Mouse (Mus musculus): ENCODE measurements at regions not wholly inside any gene's neighbourhood (a gene's known extent, or its start where the extent isn't known, plus 50 kb on each side); places are given as distances from the start of the nearest gene placed in this dataset.
A peak's percentile ranks its signal among the peaks of the same experiment; 100 is the strongest.

DNA sequence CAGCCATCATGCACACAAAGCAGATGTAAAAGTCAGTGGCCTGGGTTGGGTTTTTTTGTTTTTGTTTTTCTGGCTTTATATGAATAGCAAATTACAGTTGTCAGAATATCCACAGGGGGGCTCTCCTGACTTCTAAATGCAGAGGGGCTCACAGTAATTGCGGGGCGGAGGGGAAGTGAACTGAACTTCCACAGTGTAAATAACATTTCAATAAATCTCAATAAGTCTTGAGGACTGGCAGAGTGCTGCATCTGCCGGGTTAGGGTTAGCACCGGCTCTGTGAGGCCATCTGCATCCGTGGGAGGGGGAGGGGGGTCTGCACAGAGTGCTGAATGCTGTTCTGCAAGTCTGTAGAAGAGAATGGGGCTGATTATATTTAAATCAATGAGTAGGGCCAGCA lies 50.3 kb upstream of the Arl4c start:
- H3K27ac ChIP-seq (replicated peaks; ENCODE audit: low read depth, low read length): no peak overlapping the region
- H3K4me1 ChIP-seq (ENCODE audit: control insufficient read depth, insufficient read depth, insufficient read length, low read length): 0 out of 2 replicates have a peak, but pooled peaks cover 3% of the 10 kb centered on the region
- H3K4me3 ChIP-seq (ENCODE audit: insufficient read depth, low read depth, low read length): no peak overlapping the region

DNA sequence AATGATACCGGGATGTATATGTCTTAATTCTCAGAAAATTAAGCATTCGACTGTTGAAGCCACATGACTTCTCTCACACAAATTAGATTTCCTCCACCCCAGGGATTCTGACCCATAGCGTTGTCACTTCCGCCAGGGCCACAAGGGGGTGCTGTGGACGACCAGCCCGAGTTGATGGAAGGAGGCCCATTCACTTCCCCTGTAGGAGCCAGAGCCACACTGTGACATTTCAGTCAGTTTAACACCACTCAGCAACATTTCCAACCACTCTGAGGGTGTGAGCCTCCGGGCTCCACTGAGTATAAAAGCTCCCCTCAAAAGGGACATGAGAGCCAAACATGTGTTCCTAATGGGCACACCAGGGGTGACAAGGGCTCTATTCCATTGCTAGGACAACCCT lies 54.6 kb upstream of the Arl4c start:
- Histone ChIP-seq H3K4me1 (ENCODE audit: control insufficient read depth, insufficient read depth, insufficient read length, low read length) (0 out of 2 replicates have a peak, but pooled peaks cover 3% of the 10 kb centered on the region), H3K27ac (replicated peaks; ENCODE audit: low read depth, low read length) (0 out of 2 replicates have a peak overlapping the region, but pooled peaks have one; percentile 13), H3K4me3 (ENCODE audit: insufficient read depth, low read depth, low read length) (no peak overlapping the region)

DNA sequence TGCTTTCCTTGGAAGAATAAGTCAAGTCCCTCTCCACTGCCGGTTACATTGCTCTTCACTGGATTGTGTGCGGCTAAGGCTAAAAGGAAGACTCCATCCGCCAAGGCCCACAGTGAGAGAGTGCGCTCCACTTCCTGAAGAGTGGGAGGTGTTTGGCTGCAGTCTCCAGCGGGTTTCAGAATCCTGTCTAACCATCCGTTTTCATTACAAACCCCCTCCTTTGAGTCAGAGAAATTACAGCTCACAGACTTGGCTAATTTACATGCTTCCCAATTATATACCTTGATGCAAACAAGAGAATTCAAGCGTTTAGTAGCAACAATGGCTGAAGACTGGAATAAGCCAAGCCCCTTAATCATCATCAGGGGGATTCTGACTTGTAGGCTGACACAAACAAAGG lies 55.1 kb upstream of the Arl4c start:
- H3K4me1 ChIP-seq (ENCODE audit: control insufficient read depth, insufficient read depth, insufficient read length, low read length): 0 out of 2 replicates have a peak, but pooled peaks cover 3% of the 10 kb centered on the region
- 0 out of 2 replicates have a peak overlapping the region, but pooled peaks have one; percentile 13 for H3K27ac ChIP-seq (replicated peaks; ENCODE audit: low read depth, low read length)
- no peak overlapping the region for H3K4me3 ChIP-seq (ENCODE audit: insufficient read depth, low read depth, low read length)

DNA sequence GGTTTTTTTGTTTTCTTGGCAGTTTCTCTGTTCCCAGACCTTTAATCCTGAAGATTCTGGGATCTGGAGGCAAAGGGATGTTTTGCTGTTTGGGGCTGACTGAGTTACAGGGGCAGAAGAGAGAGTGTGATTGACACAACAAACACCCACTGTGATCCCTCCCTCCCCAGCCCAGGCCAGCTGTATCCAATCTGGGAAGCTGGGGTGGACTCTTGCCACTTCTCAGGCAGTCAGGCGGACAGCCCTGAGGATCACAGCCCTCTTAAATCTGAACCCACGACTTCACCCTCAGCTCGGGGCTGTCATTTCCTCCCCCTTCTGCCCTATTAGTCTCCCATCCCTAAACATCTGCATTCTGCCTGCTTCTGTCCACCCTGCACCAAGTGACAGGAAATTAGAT lies 55.7 kb upstream of the Arl4c start:
- Histone ChIP-seq H3K4me1 (ENCODE audit: control insufficient read depth, insufficient read depth, insufficient read length, low read length) (0 out of 2 replicates have a peak, but pooled peaks cover 3% of the 10 kb centered on the region), H3K4me3 (ENCODE audit: insufficient read depth, low read depth, low read length) (no peak overlapping the region), H3K27ac (replicated peaks; ENCODE audit: low read depth, low read length) (no peak overlapping the region)

DNA sequence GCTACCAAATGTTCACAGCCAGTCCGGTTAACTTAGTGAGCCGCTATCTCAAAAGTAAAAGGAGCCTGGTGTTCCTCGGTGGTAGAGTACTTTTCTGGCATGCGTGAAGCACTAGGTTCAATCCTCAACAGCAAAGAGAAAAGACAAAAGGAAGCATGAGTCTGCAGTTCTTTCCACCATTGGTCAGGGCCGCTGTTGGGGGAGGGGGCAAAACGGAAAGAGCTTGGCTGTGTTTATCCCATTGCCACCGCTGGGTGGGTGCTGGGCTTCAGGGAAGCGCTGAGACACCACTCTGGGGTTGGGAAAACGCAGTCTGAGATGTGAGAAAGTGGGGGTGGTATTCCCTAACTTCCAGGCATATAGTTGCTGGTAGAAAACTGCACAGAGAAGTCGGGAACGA lies 58.6 kb upstream of the Arl4c start:
- Histone ChIP-seq H3K4me3 (ENCODE audit: insufficient read depth, low read depth, low read length) (no peak overlapping the region), H3K4me1 (ENCODE audit: control insufficient read depth, insufficient read depth, insufficient read length, low read length) (0 out of 2 replicates have a peak, but pooled peaks cover 3% of the 10 kb centered on the region), H3K27ac (replicated peaks; ENCODE audit: low read depth, low read length) (no peak overlapping the region)

DNA sequence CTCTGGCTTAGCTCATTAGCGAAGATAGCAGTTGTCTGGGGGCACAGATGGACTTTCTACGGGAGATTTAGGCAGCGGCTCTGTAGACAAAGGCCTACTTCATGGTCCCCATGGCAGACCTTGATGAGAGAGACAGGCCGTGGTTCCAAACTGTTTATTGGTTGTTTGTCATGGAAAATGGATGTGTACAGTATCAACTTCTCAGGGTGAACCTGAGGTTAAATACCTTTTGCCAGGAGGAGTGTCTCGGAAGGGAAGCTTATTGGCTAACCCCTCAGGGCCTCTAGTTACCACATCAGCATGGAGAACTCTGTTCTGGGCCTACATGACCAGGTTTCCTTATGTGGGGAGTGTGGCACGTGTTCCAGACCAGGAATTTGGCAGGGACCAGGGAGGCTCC lies 59.1 kb upstream of the Arl4c start:
- Histone ChIP-seq H3K4me1 (ENCODE audit: control insufficient read depth, insufficient read depth, insufficient read length, low read length) (0 out of 2 replicates have a peak, but pooled peaks cover 3% of the 10 kb centered on the region), H3K4me3 (ENCODE audit: insufficient read depth, low read depth, low read length) (no peak overlapping the region), H3K27ac (replicated peaks; ENCODE audit: low read depth, low read length) (no peak overlapping the region)

DNA sequence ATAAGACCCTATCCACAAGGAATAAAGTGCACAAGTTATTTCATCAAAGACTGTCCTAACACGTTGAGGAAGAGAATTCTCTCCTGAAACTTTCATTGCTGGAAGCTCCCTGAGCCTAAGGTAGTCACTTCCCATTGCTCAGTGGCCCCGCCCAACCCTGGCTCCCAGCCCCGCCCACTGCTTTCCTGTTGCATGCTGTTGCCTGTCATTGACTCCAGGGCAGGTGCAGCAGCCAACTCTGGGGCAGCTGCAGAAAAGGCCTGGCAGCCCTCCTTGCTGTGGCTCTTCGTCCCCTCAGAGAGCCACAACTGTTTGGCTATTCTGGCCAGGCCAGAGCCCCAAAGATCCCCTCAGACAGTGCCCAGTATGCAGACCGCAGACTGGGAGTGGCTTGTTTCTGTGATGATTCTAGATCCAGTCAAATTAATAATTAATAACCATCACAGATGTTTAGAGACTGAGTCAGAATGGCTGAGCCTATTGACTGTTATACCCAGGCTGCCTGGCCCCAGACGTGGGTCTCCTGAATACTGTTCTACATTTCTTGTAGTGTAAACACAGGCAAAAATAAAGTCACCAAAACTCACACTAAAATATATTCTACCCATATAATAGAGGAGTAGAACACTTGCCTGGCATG lies 61.8 kb upstream of the Arl4c start:
- Histone ChIP-seq H3K27ac (replicated peaks; ENCODE audit: low read depth, low read length) (no peak overlapping the region), H3K4me1 (ENCODE audit: control insufficient read depth, insufficient read depth, insufficient read length, low read length) (no peaks in the 10 kb centered on the region), H3K4me3 (ENCODE audit: insufficient read depth, low read depth, low read length) (no peak overlapping the region)

DNA sequence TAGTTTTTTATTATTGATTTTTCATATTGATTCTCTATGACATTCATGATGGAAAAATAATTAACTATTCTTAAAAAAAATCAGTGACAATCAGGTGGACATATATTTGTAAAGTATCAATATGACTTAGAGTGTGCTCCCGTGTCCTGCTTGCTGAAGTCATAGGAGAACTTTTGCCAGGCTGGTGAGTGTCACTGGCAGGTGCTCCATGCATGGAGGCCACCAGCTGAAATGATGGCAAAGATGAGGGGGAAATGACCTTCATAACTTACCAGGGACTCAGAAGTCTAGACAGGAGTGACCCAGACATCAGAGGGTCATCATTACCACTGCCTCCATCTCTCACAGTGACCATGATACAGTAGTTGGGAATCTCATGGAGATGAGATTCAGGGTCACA lies 62.5 kb upstream of the Arl4c start:
- no peak overlapping the region for H3K4me3 ChIP-seq (ENCODE audit: insufficient read depth, low read depth, low read length)
- H3K4me1 ChIP-seq (ENCODE audit: control insufficient read depth, insufficient read depth, insufficient read length, low read length): no peaks in the 10 kb centered on the region
- no peak overlapping the region for H3K27ac ChIP-seq (replicated peaks; ENCODE audit: low read depth, low read length)

DNA sequence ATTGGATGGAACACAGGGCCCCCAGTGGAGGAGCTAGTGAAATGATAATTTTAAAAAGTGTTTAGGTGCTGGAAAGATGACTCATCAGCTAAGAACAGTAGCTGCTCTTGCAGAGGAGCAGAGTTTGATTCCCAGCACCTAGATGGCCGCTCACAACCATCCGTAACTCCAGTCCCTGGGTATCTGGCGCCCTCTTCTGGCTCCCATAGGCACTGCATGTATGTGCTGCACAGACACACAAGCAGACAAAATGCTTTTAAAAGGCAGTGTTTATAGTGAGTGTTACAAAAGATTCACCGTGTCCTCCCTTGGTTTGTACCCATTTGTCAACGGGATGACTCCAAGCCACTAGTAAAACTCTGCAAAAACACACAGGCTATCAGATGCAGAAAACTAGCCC lies 75.0 kb upstream of the Arl4c start:
- no peak overlapping the region for H3K27ac ChIP-seq (replicated peaks; ENCODE audit: low read depth, low read length)
- H3K4me3 ChIP-seq (ENCODE audit: insufficient read depth, low read depth, low read length): no peak overlapping the region

DNA sequence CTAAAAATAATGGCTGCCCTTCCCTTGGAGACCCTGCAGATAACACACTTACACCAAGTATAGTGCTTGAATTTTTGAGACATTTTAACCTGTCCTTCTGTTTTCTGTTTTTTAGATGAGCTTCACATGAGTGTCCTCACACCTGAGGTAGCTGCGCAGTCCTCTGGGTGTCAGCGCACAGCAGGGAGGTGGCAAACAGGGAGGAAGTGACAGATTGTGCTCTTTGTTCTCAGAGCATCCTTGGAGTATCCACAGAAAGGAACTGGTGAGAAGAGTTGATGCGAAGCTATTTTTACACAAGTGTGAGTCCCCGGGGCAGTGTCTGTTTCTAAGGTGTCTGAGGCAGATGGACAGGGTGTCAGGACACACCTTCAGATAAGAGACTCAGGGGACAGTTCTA lies 78.2 kb upstream of the Arl4c start:
- H3K4me3 ChIP-seq (ENCODE audit: insufficient read depth, low read depth, low read length): no peak overlapping the region

More for the DNA sequence above, 75.0 kb upstream of the Arl4c start:
- H3K4me1 ChIP-seq (ENCODE audit: control insufficient read depth, insufficient read depth, insufficient read length, low read length): no peaks in the 10 kb centered on the region

DNA sequence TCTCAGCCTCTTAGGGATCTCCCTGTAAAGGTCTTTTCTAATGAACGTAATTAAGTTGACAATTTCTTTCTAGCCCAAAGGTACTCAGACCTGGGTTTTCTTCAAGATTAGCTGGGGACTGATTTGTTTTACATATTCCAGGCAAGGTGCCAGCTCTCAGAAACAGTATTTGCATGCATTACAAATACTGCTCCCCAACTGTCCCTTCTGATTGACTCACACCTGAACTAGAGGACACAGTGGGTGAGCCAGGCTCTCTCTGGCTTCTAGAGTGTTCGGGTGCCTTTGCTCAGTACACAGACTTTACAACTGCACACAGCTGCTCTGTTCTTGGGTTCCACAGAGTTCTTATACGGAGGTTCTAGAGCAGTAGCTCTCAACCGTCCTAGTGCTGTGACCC lies 81.1 kb upstream of the Arl4c start:
- Histone ChIP-seq H3K27ac (replicated peaks; ENCODE audit: low read depth, low read length) (no peak overlapping the region), H3K4me1 (ENCODE audit: control insufficient read depth, insufficient read depth, insufficient read length, low read length) (no peaks in the 10 kb centered on the region), H3K4me3 (ENCODE audit: insufficient read depth, low read depth, low read length) (no peak overlapping the region)

More for the DNA sequence above, 78.2 kb upstream of the Arl4c start:
- no peaks in the 10 kb centered on the region for H3K4me1 ChIP-seq (ENCODE audit: control insufficient read depth, insufficient read depth, insufficient read length, low read length)
- H3K27ac ChIP-seq (replicated peaks; ENCODE audit: low read depth, low read length): no peak overlapping the region

DNA sequence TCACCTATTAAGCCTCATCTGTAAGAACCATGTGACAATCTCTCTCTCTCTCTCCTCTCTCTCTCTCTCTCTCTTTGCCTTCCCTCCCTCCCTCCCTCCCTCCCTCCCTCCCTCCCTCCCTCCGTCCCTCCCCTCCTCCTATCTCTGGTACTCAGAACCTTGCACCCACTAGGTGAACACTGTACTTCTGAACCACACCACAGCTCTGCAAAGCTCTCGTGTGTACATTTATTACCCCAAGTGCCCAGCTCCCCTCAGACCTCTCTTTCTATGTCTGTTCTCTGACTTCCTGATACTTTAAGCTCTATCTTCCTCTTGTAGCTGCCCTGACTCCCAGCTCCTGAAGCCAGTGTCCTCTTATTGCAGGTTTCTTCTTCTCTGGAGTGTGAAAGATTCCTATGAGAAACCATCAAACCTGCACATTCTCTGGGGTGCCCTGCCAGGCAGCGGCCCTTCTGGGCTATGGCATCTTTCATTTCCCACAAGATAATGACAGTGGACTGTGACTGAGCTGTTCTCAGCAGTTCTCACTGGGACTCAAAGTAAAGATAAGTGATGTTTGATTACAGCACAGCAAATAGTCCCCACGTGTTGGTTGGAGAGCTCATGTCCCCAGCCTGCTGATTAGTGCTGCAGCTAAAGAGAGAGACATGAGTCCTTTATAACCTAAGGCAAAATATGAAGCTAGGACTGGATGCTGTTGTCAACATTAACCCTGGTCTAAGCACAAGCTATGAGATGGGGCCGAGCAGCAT lies 83.0 kb upstream of the Arl4c start:
- no peak overlapping the region for H3K27ac ChIP-seq (replicated peaks; ENCODE audit: low read depth, low read length)
- H3K4me3 ChIP-seq (ENCODE audit: insufficient read depth, low read depth, low read length): no peak overlapping the region
- no peaks in the 10 kb centered on the region for H3K4me1 ChIP-seq (ENCODE audit: control insufficient read depth, insufficient read depth, insufficient read length, low read length)

DNA sequence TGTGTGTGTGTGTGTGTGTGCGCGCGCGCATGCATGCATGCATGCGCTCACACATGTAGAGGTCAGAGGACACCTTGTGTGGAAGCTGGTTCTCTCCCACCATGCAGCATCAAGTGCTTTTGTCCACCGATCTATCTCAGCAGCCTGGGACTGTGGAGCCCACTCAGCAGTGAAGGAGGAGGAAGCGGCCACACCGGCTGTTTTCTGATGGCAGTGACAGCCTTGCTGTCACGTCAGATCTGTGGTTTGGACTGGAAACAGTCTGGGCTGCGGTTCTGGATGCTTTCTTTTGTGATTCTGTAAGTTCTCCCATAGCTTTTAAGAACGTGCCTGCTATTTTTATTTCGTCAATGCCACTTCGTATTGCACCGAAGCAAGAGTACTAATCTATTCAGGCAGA lies 84.0 kb upstream of the Arl4c start:
- Histone ChIP-seq H3K4me1 (ENCODE audit: control insufficient read depth, insufficient read depth, insufficient read length, low read length) (no peaks in the 10 kb centered on the region), H3K4me3 (ENCODE audit: insufficient read depth, low read depth, low read length) (no peak overlapping the region), H3K27ac (replicated peaks; ENCODE audit: low read depth, low read length) (no peak overlapping the region)

DNA sequence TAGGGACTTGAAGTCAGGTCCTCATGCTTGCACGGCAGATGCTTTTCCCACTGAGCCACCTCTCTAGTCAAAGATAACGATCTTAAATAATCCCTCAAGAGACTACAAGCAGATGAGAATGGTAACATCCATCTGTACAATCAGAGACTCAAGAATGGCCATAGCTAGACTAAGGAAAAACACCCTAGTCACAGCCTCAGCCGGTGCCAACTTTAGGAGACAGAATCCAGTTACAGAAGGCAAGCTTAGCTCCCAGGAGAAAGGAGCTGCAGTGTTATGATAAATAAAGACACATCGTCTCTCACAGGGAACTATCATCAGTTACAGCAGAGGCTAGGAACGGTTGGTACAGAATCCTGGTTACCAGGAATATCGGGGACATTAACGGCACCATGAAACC lies 88.7 kb upstream of the Arl4c start:
- H3K4me1 ChIP-seq (ENCODE audit: control insufficient read depth, insufficient read depth, insufficient read length, low read length): no peaks in the 10 kb centered on the region

DNA sequence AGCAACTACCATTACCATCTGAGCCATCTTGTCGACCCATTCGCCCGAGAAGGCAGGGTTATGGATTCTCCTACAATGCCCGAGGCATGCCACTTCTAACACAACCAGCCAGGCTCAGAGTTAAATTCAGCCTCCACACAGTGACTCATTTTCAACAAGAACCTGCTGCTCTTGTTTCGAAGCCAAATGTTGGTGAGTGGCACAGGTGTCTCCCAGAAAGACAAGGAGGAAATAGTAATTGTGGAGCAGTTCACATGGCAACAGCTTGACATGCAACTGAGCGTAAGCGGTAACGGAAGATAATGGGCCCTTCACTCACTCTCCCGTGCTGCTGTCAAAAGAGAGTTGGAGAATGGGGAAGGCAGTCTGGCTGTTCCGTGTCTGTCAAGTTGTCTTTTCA lies 92.9 kb upstream of the Arl4c start:
- Histone ChIP-seq H3K4me3 (ENCODE audit: insufficient read depth, low read depth, low read length) (no peak overlapping the region), H3K27ac (replicated peaks; ENCODE audit: low read depth, low read length) (no peak overlapping the region), H3K4me1 (ENCODE audit: control insufficient read depth, insufficient read depth, insufficient read length, low read length) (no peaks in the 10 kb centered on the region)

More for the DNA sequence above, 88.7 kb upstream of the Arl4c start:
- no peak overlapping the region for H3K27ac ChIP-seq (replicated peaks; ENCODE audit: low read depth, low read length)
- no peak overlapping the region for H3K4me3 ChIP-seq (ENCODE audit: insufficient read depth, low read depth, low read length)

DNA sequence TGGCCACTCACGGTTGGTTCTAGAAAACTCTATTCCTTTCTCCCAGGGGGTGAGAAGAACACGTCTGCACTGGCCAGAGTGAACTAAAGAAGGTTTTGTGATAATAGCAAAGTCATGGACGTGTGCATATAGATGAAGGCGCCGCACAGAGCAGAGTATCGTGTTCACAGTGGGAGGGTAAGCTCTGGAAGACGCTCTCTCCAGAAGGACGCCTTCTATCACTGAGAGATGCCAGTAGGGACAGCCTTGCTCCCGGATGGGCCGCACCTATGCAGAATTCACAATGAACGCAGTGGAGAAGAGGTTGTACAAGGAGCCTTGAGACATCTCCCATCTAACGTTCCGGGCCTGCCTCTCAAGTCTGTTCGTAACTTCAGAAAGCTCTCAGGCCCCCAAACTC lies 96.5 kb upstream of the Arl4c start:
- Histone ChIP-seq H3K27ac (replicated peaks; ENCODE audit: low read depth, low read length) (no peak overlapping the region), H3K4me3 (ENCODE audit: insufficient read depth, low read depth, low read length) (no peak overlapping the region), H3K4me1 (ENCODE audit: control insufficient read depth, insufficient read depth, insufficient read length, low read length) (no peaks in the 10 kb centered on the region)
